Mouse (Mus musculus): ENCODE data around the gene Gclm.
"Not testable (repeated sequence)": the region's sequence is repeated elsewhere in the genome, so short reads cannot be mapped to it uniquely, and the experiment has no call there.

The Gclm gene

GRCm38 (mm10) chr3:122245215-122245877, at the start of gene Gclm:
Gene Gclm (plus strand): TSS chr3:122245557.
- peak; percentile 94 for DNase-seq

- DNase-seq, result no peak
Measured at GRCm38 (mm10) chr3:122196621-122197298, 48.6 kb upstream of the Gclm start.

- DNase-seq, result no peak
Measured at GRCm38 (mm10) chr3:122198532-122198931, 46.8 kb upstream of the Gclm start.

GRCm38 (mm10) chr3:122198966-122199381, 46.4 kb upstream of the Gclm start:
- peak; percentile 90 for DNase-seq

- no peak for DNase-seq
Measured at GRCm38 (mm10) chr3:122199600-122199999, 45.8 kb upstream of the Gclm start.

GRCm38 (mm10) chr3:122200017-122200416, 45.3 kb upstream of the Gclm start:
- DNase-seq, result no peak

GRCm38 (mm10) chr3:122200447-122200846, 44.9 kb upstream of the Gclm start:
- DNase-seq, result no peak

GRCm38 (mm10) chr3:122202307-122202732, 43.0 kb upstream of the Gclm start:
- no peak for DNase-seq

- DNase-seq, result no peak
Measured at GRCm38 (mm10) chr3:122203675-122204329, 41.6 kb upstream of the Gclm start.

GRCm38 (mm10) chr3:122205753-122206152, 39.6 kb upstream of the Gclm start:
- DNase-seq, result no peak

GRCm38 (mm10) chr3:122206279-122207070, 38.9 kb upstream of the Gclm start:
- DNase-seq, result no peak

GRCm38 (mm10) chr3:122207766-122208165, 37.6 kb upstream of the Gclm start:
- no peak for DNase-seq

GRCm38 (mm10) chr3:122208296-122209225, 36.8 kb upstream of the Gclm start:
- no peak for DNase-seq

- DNase-seq, result no peak
Measured at GRCm38 (mm10) chr3:122209511-122209910, 35.8 kb upstream of the Gclm start.

GRCm38 (mm10) chr3:122210434-122210833, 34.9 kb upstream of the Gclm start:
- DNase-seq, result no peak

- no peak for DNase-seq
Measured at GRCm38 (mm10) chr3:122210846-122211245, 34.5 kb upstream of the Gclm start.

GRCm38 (mm10) chr3:122211446-122212125, 33.8 kb upstream of the Gclm start:
- DNase-seq, result peak; percentile 64

GRCm38 (mm10) chr3:122221240-122222036, 23.9 kb upstream of the Gclm start:
- no peak for DNase-seq

GRCm38 (mm10) chr3:122226972-122227371, 18.4 kb upstream of the Gclm start:
- DNase-seq, result not testable (repeated sequence)

- DNase-seq, result no peak
Measured at GRCm38 (mm10) chr3:122235772-122236171, 9.6 kb upstream of the Gclm start.

Measured in lung, postnatal 36 days (tissue).